Mouse (Mus musculus): ENCODE data around the gene Atp6v0a2. TPM values are rescaled to one million over a fixed set of nuclear protein-coding genes. Genes with fewer than 3 reads are reported as not detected.
"Not testable (repeated sequence)": the region's sequence is repeated elsewhere in the genome, so short reads cannot be mapped to it uniquely, and the experiment has no call there.

Gene Atp6v0a2
- polyA plus RNA-seq, 1 experiment, result 22.8 TPM

DNA sequence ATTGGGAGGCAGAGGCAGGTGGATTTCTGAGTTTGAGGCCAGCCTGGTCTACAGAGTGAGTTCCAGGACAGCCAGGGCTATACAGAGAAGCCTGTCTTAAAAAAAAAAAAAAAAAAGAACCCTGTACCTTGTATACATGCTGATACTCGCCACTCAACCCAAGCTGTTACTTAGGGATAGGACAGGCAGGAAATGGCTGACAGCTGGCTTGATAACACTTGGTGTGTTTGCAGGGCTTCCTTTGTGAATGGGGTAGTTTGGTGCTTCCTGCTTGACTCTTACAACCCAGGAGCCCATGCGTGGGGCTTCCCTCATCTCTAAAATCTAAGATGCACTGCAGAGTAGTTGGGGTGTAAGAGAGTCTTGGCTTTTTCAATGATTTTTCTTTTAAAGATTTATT lies 5.0 kb downstream of the Atp6v0a2 start:
- H3ac ChIP-seq (ENCODE audit: control insufficient read depth, insufficient read length, low read depth), result no peak overlapping the region
- no peak overlapping the region for H3K4me3 ChIP-seq (ENCODE audit: insufficient read depth, poor library complexity, severe bottlenecking)
- TF ChIP-seq CEBPB (IDR thresholded peaks at IDR 0.05; ENCODE audit: low read depth) (no peak), MYOD1 (IDR thresholded peaks at IDR 0.05; ENCODE audit: control insufficient read depth, insufficient read length, low read depth) (no peak), MYOG (IDR thresholded peaks at IDR 0.05; ENCODE audit: control insufficient read depth, extremely low read depth, insufficient read length) (no peak), USF1 (IDR thresholded peaks at IDR 0.05; ENCODE audit: low read depth) (no peak), CTCF (IDR thresholded peaks at IDR 0.05; ENCODE audit: control insufficient read depth, insufficient read depth, insufficient read length) (no peak), FOSL1 (IDR thresholded peaks at IDR 0.05; ENCODE audit: insufficient read depth, low read length, poor library complexity, severe bottlenecking) (no peak), MAX (IDR thresholded peaks at IDR 0.05) (no peak)
- H3K79me2 ChIP-seq (ENCODE audit: control insufficient read depth, insufficient read depth), result peaks cover 33% of the 10 kb centered on the region
- H3K36me3 ChIP-seq (ENCODE audit: control insufficient read depth, insufficient read depth), result peaks cover 27% of the 10 kb centered on the region
- H3K79me3 ChIP-seq (ENCODE audit: low read depth), result peaks cover 10% of the 10 kb centered on the region
- H3K27me3 ChIP-seq (ENCODE audit: control insufficient read depth, insufficient read depth, insufficient read length), result no peaks in the 10 kb centered on the region

DNA sequence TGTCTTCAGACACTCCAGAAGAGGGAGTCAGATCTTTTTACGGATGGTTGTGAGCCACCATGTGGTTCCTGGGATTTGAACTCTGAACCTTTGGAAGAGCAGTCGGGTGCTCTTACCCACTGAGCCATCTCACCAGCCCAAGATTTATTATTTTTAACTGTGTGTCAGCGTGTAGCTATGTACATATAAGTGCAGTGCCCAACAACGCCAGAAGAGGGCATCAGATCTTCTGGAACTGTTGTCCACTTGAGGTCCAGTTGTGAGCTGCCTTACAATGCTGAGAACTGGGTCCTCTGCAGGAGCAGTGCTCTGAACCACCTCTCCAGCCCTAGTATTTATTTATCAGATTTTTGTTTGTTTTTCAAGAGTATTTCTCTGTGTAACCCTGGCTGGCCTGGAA lies 6.7 kb downstream of the Atp6v0a2 start:
- H3ac ChIP-seq (ENCODE audit: control insufficient read depth, insufficient read length, low read depth); H3K27me3 ChIP-seq (ENCODE audit: control insufficient read depth, insufficient read depth, insufficient read length); H3K79me3 ChIP-seq (ENCODE audit: low read depth); H3K4me3 ChIP-seq (ENCODE audit: insufficient read depth, poor library complexity, severe bottlenecking): not testable (repeated sequence)
- Histone ChIP-seq H3K36me3 (ENCODE audit: control insufficient read depth, insufficient read depth) (peaks cover 37% of the 10 kb centered on the region), H3K79me2 (ENCODE audit: control insufficient read depth, insufficient read depth) (peaks cover 22% of the 10 kb centered on the region)
- TF ChIP-seq CTCF (IDR thresholded peaks at IDR 0.05; ENCODE audit: control insufficient read depth, insufficient read depth, insufficient read length), result peak; percentile 8

DNA sequence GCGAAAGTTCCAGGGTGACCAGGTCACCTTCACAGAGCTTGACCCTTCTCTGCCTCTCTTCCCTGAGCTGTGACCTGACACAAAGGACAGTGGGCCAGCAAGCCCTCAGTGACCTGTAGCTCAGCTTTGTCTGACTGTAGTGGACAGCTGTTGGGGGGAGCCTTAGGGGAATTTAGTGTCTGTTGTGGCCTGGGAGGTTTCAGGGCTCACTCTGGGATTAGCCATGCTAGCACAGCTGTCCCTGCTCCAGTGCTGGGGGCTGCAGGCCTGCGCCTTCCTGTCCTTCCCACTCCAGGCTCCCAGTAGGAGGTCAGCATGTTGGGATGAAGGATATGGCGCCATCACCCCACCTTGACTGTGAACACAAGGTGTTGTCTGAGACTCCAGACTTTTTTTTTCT lies 7.8 kb downstream of the Atp6v0a2 start:
- Histone ChIP-seq H3K27me3 (ENCODE audit: control insufficient read depth, insufficient read depth, insufficient read length) (no peaks in the 10 kb centered on the region), H3K79me3 (ENCODE audit: low read depth) (peaks cover 1% of the 10 kb centered on the region), H3K79me2 (ENCODE audit: control insufficient read depth, insufficient read depth) (peaks cover 12% of the 10 kb centered on the region), H3K36me3 (ENCODE audit: control insufficient read depth, insufficient read depth) (peaks cover 43% of the 10 kb centered on the region), H3ac (ENCODE audit: control insufficient read depth, insufficient read length, low read depth) (no peak overlapping the region), H3K4me3 (ENCODE audit: insufficient read depth, poor library complexity, severe bottlenecking) (no peak overlapping the region)
- TF ChIP-seq FOSL1 (IDR thresholded peaks at IDR 0.05; ENCODE audit: insufficient read depth, low read length, poor library complexity, severe bottlenecking) (no peak), MYOD1 (IDR thresholded peaks at IDR 0.05; ENCODE audit: control insufficient read depth, insufficient read length, low read depth) (peak; percentile 51)

DNA sequence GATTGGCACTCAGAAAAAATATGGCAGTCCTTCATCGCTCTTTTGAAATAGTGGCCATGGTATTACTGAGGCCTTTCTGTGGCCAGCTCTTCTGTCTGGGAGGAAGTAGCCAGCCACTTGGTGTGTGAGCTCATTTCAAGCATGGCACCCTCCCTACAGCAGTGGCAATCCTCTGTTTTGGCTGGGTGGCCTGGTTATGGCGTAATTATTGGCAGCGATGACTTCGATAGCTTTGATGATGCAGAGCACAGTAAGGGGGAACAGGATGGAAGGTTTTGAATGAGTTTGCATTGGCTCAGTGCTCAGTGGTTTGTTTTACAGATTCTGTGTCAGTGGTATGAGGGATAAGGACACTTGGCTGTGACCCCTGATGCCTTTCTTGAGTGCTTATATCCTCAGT lies 8.3 kb downstream of the Atp6v0a2 start:
- no peak overlapping the region for H3ac ChIP-seq (ENCODE audit: control insufficient read depth, insufficient read length, low read depth)
- peaks cover 48% of the 10 kb centered on the region for H3K36me3 ChIP-seq (ENCODE audit: control insufficient read depth, insufficient read depth)
- no peak overlapping the region for H3K4me3 ChIP-seq (ENCODE audit: insufficient read depth, poor library complexity, severe bottlenecking)
- no peaks in the 10 kb centered on the region for H3K27me3 ChIP-seq (ENCODE audit: control insufficient read depth, insufficient read depth, insufficient read length)
- H3K79me3 ChIP-seq (ENCODE audit: low read depth), result peaks cover 1% of the 10 kb centered on the region
- TF ChIP-seq CTCF (IDR thresholded peaks at IDR 0.05; ENCODE audit: control insufficient read depth, insufficient read depth, insufficient read length) (no peak), MYOD1 (IDR thresholded peaks at IDR 0.05; ENCODE audit: control insufficient read depth, insufficient read length, low read depth) (no peak), CEBPB (IDR thresholded peaks at IDR 0.05; ENCODE audit: low read depth) (no peak), USF1 (IDR thresholded peaks at IDR 0.05; ENCODE audit: low read depth) (no peak), MYOG (IDR thresholded peaks at IDR 0.05; ENCODE audit: control insufficient read depth, extremely low read depth, insufficient read length) (no peak), MAX (IDR thresholded peaks at IDR 0.05) (no peak), FOSL1 (IDR thresholded peaks at IDR 0.05; ENCODE audit: insufficient read depth, low read length, poor library complexity, severe bottlenecking) (no peak)
- H3K79me2 ChIP-seq (ENCODE audit: control insufficient read depth, insufficient read depth), result peaks cover 10% of the 10 kb centered on the region

DNA sequence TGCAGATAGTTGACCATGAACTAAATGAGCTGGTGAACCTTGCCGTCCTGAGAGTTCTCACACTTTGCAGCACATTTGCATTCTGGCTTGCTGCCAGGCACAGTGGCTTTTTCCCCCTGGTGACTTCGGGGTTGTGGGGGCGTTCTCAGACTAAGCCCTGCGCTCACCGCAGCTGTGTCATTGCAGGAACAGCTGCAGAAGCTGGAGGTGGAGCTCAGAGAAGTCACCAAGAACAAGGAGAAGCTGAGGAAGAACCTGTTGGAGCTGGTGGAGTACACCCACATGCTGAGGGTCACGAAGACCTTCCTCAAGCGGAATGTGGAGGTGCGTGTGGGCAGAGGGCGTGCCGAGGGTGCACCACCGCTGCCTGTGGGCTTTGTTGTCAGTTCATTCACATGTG lies 8.9 kb downstream of the Atp6v0a2 start:
- TF ChIP-seq MYOD1 (IDR thresholded peaks at IDR 0.05; ENCODE audit: control insufficient read depth, insufficient read length, low read depth) (peak; percentile 93), MYOG (IDR thresholded peaks at IDR 0.05; ENCODE audit: control insufficient read depth, extremely low read depth, insufficient read length) (no peak), MAX (IDR thresholded peaks at IDR 0.05) (no peak), CEBPB (IDR thresholded peaks at IDR 0.05; ENCODE audit: low read depth) (no peak), USF1 (IDR thresholded peaks at IDR 0.05; ENCODE audit: low read depth) (no peak), FOSL1 (IDR thresholded peaks at IDR 0.05; ENCODE audit: insufficient read depth, low read length, poor library complexity, severe bottlenecking) (no peak), CTCF (IDR thresholded peaks at IDR 0.05; ENCODE audit: control insufficient read depth, insufficient read depth, insufficient read length) (no peak)
- Histone ChIP-seq H3K79me2 (ENCODE audit: control insufficient read depth, insufficient read depth) (peaks cover 7% of the 10 kb centered on the region), H3ac (ENCODE audit: control insufficient read depth, insufficient read length, low read depth) (no peak overlapping the region), H3K36me3 (ENCODE audit: control insufficient read depth, insufficient read depth) (peaks cover 53% of the 10 kb centered on the region), H3K4me3 (ENCODE audit: insufficient read depth, poor library complexity, severe bottlenecking) (no peak overlapping the region), H3K27me3 (ENCODE audit: control insufficient read depth, insufficient read depth, insufficient read length) (no peaks in the 10 kb centered on the region), H3K79me3 (ENCODE audit: low read depth) (peaks cover 1% of the 10 kb centered on the region)

DNA sequence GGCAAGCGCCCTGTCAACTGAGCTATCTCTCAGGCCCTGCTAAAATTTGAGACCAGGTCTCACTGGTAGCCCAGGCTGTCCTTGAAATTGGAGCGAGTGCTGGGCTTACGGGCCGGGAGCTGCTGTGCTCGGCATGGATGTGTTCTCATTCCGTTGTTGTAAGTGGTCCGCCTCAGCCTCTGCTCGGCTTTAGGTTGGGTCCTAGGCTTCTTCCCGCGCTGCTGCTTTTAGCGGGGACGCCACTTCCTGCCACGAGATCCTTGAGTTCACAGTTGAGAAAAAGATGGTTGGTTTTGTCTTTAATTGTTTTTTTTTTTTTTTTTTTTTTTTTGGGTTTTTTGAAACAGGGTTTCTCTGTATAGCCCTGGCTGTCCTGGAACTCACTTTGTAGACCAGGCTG lies 9.5 kb downstream of the Atp6v0a2 start:
- TF ChIP-seq CTCF (IDR thresholded peaks at IDR 0.05; ENCODE audit: control insufficient read depth, insufficient read depth, insufficient read length) (no peak), FOSL1 (IDR thresholded peaks at IDR 0.05; ENCODE audit: insufficient read depth, low read length, poor library complexity, severe bottlenecking) (no peak), MYOD1 (IDR thresholded peaks at IDR 0.05; ENCODE audit: control insufficient read depth, insufficient read length, low read depth) (no peak), MYOG (IDR thresholded peaks at IDR 0.05; ENCODE audit: control insufficient read depth, extremely low read depth, insufficient read length) (no peak), CEBPB (IDR thresholded peaks at IDR 0.05; ENCODE audit: low read depth) (no peak), USF1 (IDR thresholded peaks at IDR 0.05; ENCODE audit: low read depth) (no peak), MAX (IDR thresholded peaks at IDR 0.05) (no peak)
- Histone ChIP-seq H3K79me3 (ENCODE audit: low read depth) (peaks cover 1% of the 10 kb centered on the region), H3K36me3 (ENCODE audit: control insufficient read depth, insufficient read depth) (peaks cover 59% of the 10 kb centered on the region), H3K27me3 (ENCODE audit: control insufficient read depth, insufficient read depth, insufficient read length) (no peaks in the 10 kb centered on the region), H3ac (ENCODE audit: control insufficient read depth, insufficient read length, low read depth) (no peak overlapping the region), H3K4me3 (ENCODE audit: insufficient read depth, poor library complexity, severe bottlenecking) (no peak overlapping the region), H3K79me2 (ENCODE audit: control insufficient read depth, insufficient read depth) (peaks cover 7% of the 10 kb centered on the region)

Measured in C2C12 (cell line).